Mouse (Mus musculus) heart, embryonic 14.5 days (tissue): ENCODE measurements around the gene Matn1. TPM values are rescaled to one million over a fixed set of nuclear protein-coding genes. Genes with fewer than 3 reads are reported as not detected.

Experiments
- ATAC-seq: fragments of 200-750 bp; cut with Nextera tagmentation; 2 replicates; pipeline ENCODE4 v1.8.0; 2017; ENCODE audit warnings: low read depth, moderate TSS enrichment; ENCODE audit not compliant: insufficient number of reproducible peaks, insufficient read depth, low FRiP score
- H3K27ac ChIP-seq, 2 experiments: fragments of 200-500 bp in 1 of 2; fragments of 300-500 bp in 1 of 2; sonication (generic) in 1 of 2; replicated peaks in 1 of 2; 2 replicates each; pipeline ENCODE4 v1.5.1; 2012 to 2014; ENCODE audit warnings: low read depth in 2 of 2, low read length in 2 of 2, control low read depth in 1 of 2, mild to moderate bottlenecking in 1 of 2, mixed read lengths in 1 of 2; ENCODE audit not compliant: control insufficient read depth in 1 of 2, insufficient read depth in 1 of 2
- H3K27me3 ChIP-seq: fragments of 300-500 bp; sonication (generic); 2 replicates; pipeline ENCODE4 v1.6.1; 2014; ENCODE audit warnings: mild to moderate bottlenecking, low read length, control low read depth; ENCODE audit not compliant: control insufficient read depth, insufficient read depth
- H3K36me3 ChIP-seq: fragments of 300-500 bp; sonication (generic); 2 replicates; pipeline ENCODE4 v1.6.1; 2014; ENCODE audit warnings: mild to moderate bottlenecking, control low read depth, low read length, mixed read lengths; ENCODE audit not compliant: control insufficient read depth, insufficient read depth
- H3K4me1 ChIP-seq, 2 experiments: fragments of 200-500 bp in 1 of 2; fragments of 300-500 bp in 1 of 2; sonication (generic) in 1 of 2; 2 replicates each; pipeline ENCODE4 v1.6.1; 2012 to 2014; ENCODE audit warnings: low read length in 2 of 2, control low read depth in 1 of 2, mixed read lengths in 1 of 2; ENCODE audit not compliant: control insufficient read depth in 2 of 2, insufficient read depth in 2 of 2
- H3K4me2 ChIP-seq: fragments of 300-500 bp; sonication (generic); 2 replicates; pipeline ENCODE4 v1.6.1; 2014; ENCODE audit warnings: mild to moderate bottlenecking, low read length
- H3K4me3 ChIP-seq, 2 experiments: fragments of 200-500 bp in 1 of 2; fragments of 300-500 bp in 1 of 2; sonication (generic) in 1 of 2; 2 replicates each; pipeline ENCODE4 v1.5.1; 2012 to 2014; ENCODE audit warnings: low read length in 2 of 2, mild to moderate bottlenecking in 2 of 2, control low read depth in 1 of 2, low read depth in 1 of 2, moderate library complexity in 1 of 2; ENCODE audit not compliant: control insufficient read depth in 1 of 2, insufficient read depth in 1 of 2
- H3K9ac ChIP-seq: fragments of 300-500 bp; sonication (generic); 2 replicates; pipeline ENCODE4 v1.6.1; 2014; ENCODE audit warnings: mild to moderate bottlenecking, low read length
- H3K9me3 ChIP-seq: fragments of 300-500 bp; sonication (generic); 2 replicates; pipeline ENCODE4 v1.6.1; 2016; ENCODE audit warnings: low read length, control low read depth; ENCODE audit not compliant: control insufficient read depth
- WGBS: fragments of 180-500 bp; shearing (Covaris S2); extraction: QIAGEN DNeasy Blood & Tissue Kit; methylation state at CpG from one replicate; pipeline ENCODE4 v1.1.7; 2014; 5-methylcytosine and 5-hydroxymethylcytosine counted together
- polyA plus RNA-seq: library from polyadenylated mRNA; unstranded; fragments of >200 nt; fragmentation: Nextera tagmentation; extraction: Ambion mirVana; gene quantifications from 2 replicates; pipeline ENCODE4 v1.2.1, GENCODE M21; 2014

Matn1 gene
- polyA plus RNA-seq, 1 experiment from 2014 or later, result not detected

DNA sequence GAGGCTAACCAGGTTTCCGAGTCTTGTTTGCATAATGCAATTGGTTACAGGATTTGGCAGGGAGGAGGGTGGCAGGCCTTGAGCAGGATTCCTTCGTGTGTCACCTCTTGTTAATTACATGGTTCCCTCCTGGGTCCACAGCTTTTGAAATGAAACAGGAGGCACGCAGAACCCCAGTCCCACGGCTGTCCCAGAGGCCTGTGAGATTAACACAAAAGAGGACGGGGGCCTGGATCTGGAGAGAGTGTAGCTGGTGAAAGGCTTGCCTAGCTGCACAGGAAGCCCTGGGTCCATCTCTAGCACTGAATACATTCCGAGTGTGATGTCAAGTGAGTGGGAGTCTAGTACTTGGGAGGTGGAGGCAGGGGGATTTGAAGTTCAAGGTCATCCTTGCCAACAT is 15.5 kb downstream of the Matn1 start:
- no peak overlapping the region for H3K27ac ChIP-seq
- H3K9me3 ChIP-seq, result no peaks in the 10 kb centered on the region
- H3K27me3 ChIP-seq, result no peaks in the 10 kb centered on the region
- 50% methylated on average over 6 of the region's 6 CpGs for WGBS
- H3K4me2 ChIP-seq, result no peak overlapping the region
- no peaks in the 10 kb centered on the region for H3K4me1 ChIP-seq
- ATAC-seq, result no peak
- H3K4me3 ChIP-seq, result no peak overlapping the region
- no peaks in the 10 kb centered on the region for H3K36me3 ChIP-seq
- H3K9ac ChIP-seq, result no peak overlapping the region

GRCm38 (mm10) chr4:130960118-130960734 is 16.0 kb downstream of the Matn1 start:
- Histone ChIP-seq H3K4me1 (no peaks in the 10 kb centered on the region), H3K4me2 (no peak overlapping the region), H3K36me3 (no peaks in the 10 kb centered on the region), H3K27me3 (no peaks in the 10 kb centered on the region), H3K4me3 (no peak overlapping the region), H3K9me3 (no peaks in the 10 kb centered on the region), H3K9ac (no peak overlapping the region), H3K27ac (no peak overlapping the region)
- 32% methylated on average over 9 of the region's 9 CpGs for WGBS
- ATAC-seq, result no peak

DNA sequence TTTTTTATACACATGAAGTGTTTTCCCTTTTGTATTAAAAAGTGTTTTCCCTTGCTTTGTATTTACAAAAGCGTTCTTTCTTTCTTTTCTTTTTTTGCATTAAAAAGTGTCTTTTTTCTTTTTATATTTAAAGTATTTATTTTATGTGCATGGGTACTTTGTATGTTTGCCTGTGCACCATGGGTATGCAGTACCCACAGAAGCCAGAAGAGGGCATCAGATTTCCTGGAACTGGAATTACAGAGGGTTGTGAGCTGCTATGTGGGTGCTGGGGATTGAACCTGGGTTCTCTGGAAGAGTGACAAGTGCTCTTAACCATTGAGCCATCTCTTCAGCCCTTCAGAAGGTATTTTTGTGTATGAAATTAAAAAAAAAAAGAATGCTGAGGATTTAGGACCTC is 27.1 kb downstream of the Matn1 start:
- Histone ChIP-seq H3K27ac (no peak overlapping the region), H3K9me3 (peaks cover 6% of the 10 kb centered on the region; the same call in 1 of the 2 replicates), H3K27me3 (no peaks in the 10 kb centered on the region), H3K4me1 (peaks cover 2 to 3% of the 10 kb centered on the region in 2 experiments; a peak in 1 of 4 replicates), H3K36me3 (no peaks in the 10 kb centered on the region), H3K4me2 (no peak overlapping the region), H3K4me3 (no peak overlapping the region), H3K9ac (no peak overlapping the region)
- ATAC-seq, result no peak
- WGBS, result 95% methylated on average over 1 of the region's 1 CpGs

DNA sequence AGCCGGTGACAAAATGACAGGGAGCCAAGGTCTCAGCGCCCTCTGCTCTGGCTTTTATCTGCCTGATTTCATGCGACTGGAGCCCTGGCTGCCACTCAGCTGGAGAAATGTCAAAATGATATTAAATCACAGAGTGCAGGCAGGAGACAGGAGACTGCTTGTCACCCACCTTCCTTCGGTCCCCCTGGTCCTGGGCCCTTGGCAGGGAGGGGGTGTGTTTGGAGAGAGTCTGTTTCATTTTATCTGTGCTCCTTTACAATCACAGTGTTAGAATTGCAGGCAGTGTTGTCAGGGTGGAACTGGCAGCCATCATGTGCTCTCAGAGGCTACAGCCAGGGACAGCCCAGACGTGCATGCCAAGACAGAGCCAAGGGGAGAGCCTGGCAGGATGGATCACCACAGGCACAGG is 28.2 kb downstream of the Matn1 start:
- Histone ChIP-seq H3K27ac (peak overlapping the region; percentile 55 to 64; a peak in 3 of 4 replicates), H3K36me3 (no peaks in the 10 kb centered on the region), H3K9me3 (peaks cover 6% of the 10 kb centered on the region; the same call in 1 of the 2 replicates), H3K4me1 (peaks cover 2 to 3% of the 10 kb centered on the region in 2 experiments; a peak in 1 of 4 replicates), H3K4me3 (no peak overlapping the region), H3K9ac (no peak overlapping the region; the same call in 1 of the 2 replicates), H3K27me3 (no peaks in the 10 kb centered on the region), H3K4me2 (peak overlapping the region; percentile 41; the same call in 1 of the 2 replicates)
- ATAC-seq, result peak; percentile 77
- 31% methylated on average over 5 of the region's 5 CpGs for WGBS

GRCm38 (mm10) chr4:130973332-130974263 is 29.4 kb downstream of the Matn1 start:
- WGBS, result 71% methylated on average over 19 of the region's 19 CpGs
- peaks cover 6% of the 10 kb centered on the region; the same call in 1 of the 2 replicates for H3K9me3 ChIP-seq
- H3K36me3 ChIP-seq, result no peaks in the 10 kb centered on the region
- ATAC-seq, result no peak
- H3K27me3 ChIP-seq, result no peaks in the 10 kb centered on the region
- H3K4me2 ChIP-seq, result no peak overlapping the region
- no peak overlapping the region for H3K9ac ChIP-seq
- no peak overlapping the region for H3K27ac ChIP-seq
- H3K4me3 ChIP-seq, result no peak overlapping the region
- H3K4me1 ChIP-seq, result peaks cover 2 to 3% of the 10 kb centered on the region in 2 experiments; a peak in 1 of 4 replicates

GRCm38 (mm10) chr4:130978981-130979380 is 34.8 kb downstream of the Matn1 start:
- H3K9ac ChIP-seq, result no peak overlapping the region
- no peaks in the 10 kb centered on the region for H3K36me3 ChIP-seq
- no peak overlapping the region for H3K4me2 ChIP-seq
- no peak overlapping the region for H3K27ac ChIP-seq
- no peaks in the 10 kb centered on the region for H3K27me3 ChIP-seq
- no peak for ATAC-seq
- 65% methylated on average over 3 of the region's 3 CpGs for WGBS
- H3K4me3 ChIP-seq, result no peak overlapping the region
- H3K9me3 ChIP-seq, result no peaks in the 10 kb centered on the region
- no peaks in the 10 kb centered on the region for H3K4me1 ChIP-seq

DNA sequence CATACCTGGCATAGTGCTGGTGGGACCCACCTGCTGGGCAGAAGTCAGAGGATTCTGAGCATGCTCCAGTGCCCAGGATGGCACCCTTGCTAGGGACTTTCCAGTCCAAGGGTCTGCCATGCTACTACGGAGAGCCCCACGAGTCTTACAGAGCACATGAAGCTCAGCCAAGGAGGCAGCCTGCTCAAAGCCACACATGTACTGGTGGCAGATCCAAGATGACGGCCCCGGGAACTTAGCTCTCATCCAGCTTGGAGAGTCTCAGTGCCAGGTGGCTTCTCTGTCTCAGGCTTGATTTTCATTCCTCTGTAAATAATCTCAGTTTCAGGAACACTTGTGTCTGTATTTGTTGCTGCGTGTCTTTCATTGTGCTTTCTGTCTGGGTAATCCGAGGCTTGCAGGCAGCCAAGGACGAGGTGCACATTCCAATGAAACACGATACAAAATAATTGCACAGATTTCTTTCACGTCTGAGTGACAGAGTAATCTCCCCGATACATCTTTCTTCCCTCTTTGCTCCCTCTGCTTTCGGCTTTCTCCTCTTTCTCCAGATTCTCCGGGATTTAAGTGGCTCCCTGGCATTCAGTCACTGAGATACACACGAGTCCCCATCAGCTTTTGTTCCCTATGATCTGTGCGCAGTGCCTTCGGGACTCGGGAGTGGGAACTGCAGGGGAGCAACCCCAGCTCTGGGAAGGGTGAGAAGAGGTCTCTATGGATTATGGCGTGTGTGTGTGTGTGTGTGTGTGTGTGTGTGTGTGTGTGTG is 40.4 kb downstream of the Matn1 start:
- no peak overlapping the region for H3K4me2 ChIP-seq
- no peaks in the 10 kb centered on the region for H3K9me3 ChIP-seq
- H3K36me3 ChIP-seq, result no peaks in the 10 kb centered on the region
- no peak overlapping the region for H3K9ac ChIP-seq
- H3K27me3 ChIP-seq, result no peaks in the 10 kb centered on the region
- no peak overlapping the region for H3K27ac ChIP-seq
- ATAC-seq, result no peak
- no peak overlapping the region for H3K4me3 ChIP-seq
- WGBS, result 66% methylated on average over 17 of the region's 17 CpGs
- H3K4me1 ChIP-seq, result no peaks in the 10 kb centered on the region
